Mouse (Mus musculus): Measurements from ENCODE around the gene Eid1.

Gene Eid1

GRCm38 (mm10) chr2:125672957-125673631, at the start of gene Eid1:
Eid1 (plus strand) TSS chr2:125673095.
- peak; percentile 52 to 69 for DNase-seq

- DNase-seq, result no peak
Measured at GRCm38 (mm10) chr2:125623211-125623610, 49.7 kb upstream of the Eid1 start.

GRCm38 (mm10) chr2:125624127-125624685, 48.7 kb upstream of the Eid1 start:
- peak in 1 of 2 experiments; percentile 4 for DNase-seq

- peak; percentile 98 to 99 for DNase-seq
Measured at GRCm38 (mm10) chr2:125624837-125625351, 48.0 kb upstream of the Eid1 start, which contains the start of gene Cep152. Cep152 (minus strand) TSS chr2:125625113.

GRCm38 (mm10) chr2:125626536-125626935, 46.4 kb upstream of the Eid1 start:
- peak; percentile 75 to 80 for DNase-seq

GRCm38 (mm10) chr2:125628487-125628886, 44.4 kb upstream of the Eid1 start:
- no peak for DNase-seq

GRCm38 (mm10) chr2:125630010-125630409, 42.9 kb upstream of the Eid1 start:
- DNase-seq, result no peak

GRCm38 (mm10) chr2:125637331-125637730, 35.6 kb upstream of the Eid1 start:
- DNase-seq, result no peak

- DNase-seq, result no peak
Measured at GRCm38 (mm10) chr2:125644912-125645311, 28.0 kb upstream of the Eid1 start.

- DNase-seq, result no peak
Measured at GRCm38 (mm10) chr2:125650038-125650437, 22.9 kb upstream of the Eid1 start.

GRCm38 (mm10) chr2:125650742-125651352, 22.0 kb upstream of the Eid1 start:
- no peak for DNase-seq

- peak in 1 of 2 experiments; percentile 16 for DNase-seq
Measured at GRCm38 (mm10) chr2:125651563-125651962, 21.3 kb upstream of the Eid1 start.

- no peak for DNase-seq
Measured at GRCm38 (mm10) chr2:125653286-125653685, 19.6 kb upstream of the Eid1 start.

- DNase-seq, result no peak
Measured at GRCm38 (mm10) chr2:125655391-125655790, 17.5 kb upstream of the Eid1 start.

GRCm38 (mm10) chr2:125659823-125660536, 12.9 kb upstream of the Eid1 start:
- DNase-seq, result peak; percentile 49 to 54

GRCm38 (mm10) chr2:125660537-125661130, 12.3 kb upstream of the Eid1 start:
- DNase-seq, result no peak

- no peak for DNase-seq
Measured at GRCm38 (mm10) chr2:125661156-125661555, 11.7 kb upstream of the Eid1 start.

- DNase-seq, result no peak
Measured at GRCm38 (mm10) chr2:125662517-125662916, 10.4 kb upstream of the Eid1 start.

- no peak for DNase-seq
Measured at GRCm38 (mm10) chr2:125665213-125665612, 7.7 kb upstream of the Eid1 start.

- no peak for DNase-seq
Measured at GRCm38 (mm10) chr2:125665909-125666308, 7.0 kb upstream of the Eid1 start.

- no peak for DNase-seq
Measured at GRCm38 (mm10) chr2:125666668-125667067, 6.2 kb upstream of the Eid1 start.

GRCm38 (mm10) chr2:125667184-125667583, 5.7 kb upstream of the Eid1 start:
- no peak for DNase-seq

- no peak for DNase-seq
Measured at GRCm38 (mm10) chr2:125667721-125668120, 5.2 kb upstream of the Eid1 start.

Measured in kidney, adult 8-10 months (tissue).